Mouse (Mus musculus) R1 (cell line): Measurements from ENCODE around the gene Notum.
"Not testable (repeated sequence)": the region's sequence is repeated elsewhere in the genome, so short reads cannot be mapped to it uniquely, and the experiment has no call there.

ENCODE experiments used
- DNase-seq: peaks from one replicate; pipeline ENCODE4 v3.0.0-alpha.2; 2018; ENCODE audit warnings: low read depth, low spot score

Notum gene

DNA sequence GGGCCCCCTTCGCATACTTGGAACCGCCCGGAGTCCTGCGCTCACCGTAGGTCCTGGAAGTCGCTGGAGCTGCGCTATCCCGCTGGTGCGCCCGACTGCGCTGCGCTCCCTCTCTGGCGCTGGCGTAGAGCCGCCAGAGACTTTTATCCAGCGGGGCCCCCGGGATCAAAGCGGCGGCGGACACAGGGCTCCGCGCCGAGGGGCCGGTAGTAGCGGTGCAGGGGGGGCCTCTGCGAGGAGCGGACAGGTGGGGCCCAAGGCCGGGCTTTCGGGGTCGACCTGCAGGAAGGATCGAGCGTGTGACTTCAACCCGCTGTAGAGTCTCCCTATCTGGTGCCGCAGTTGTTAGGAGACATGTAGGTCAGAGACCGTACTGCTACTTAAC lies at the start of gene Notum:
TSS of gene Notum (minus strand) at position 100 of the 385 bp plus-strand sequence.
- DNase-seq, result peak; percentile 60

DNA sequence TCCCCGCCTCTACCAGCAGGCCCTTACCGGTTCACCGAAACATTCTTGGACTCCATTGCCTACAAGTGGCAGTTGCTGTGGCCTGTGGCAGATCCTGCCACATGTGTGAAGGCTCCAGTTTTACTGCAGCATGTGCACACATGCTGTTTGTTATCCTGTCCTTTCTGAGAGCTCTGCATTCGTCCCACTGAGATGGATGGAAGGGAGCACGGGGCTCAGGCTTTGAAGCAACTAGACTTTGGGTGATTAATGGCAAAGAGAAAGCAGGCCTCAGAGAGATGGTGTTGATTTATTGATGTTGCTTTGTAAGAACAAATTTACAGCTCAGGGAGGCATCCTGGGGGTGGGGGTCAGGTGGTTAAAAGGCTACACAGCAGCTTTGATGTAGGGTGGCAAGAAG lies 49.7 kb upstream of the Notum start:
- DNase-seq, result no peak

DNA sequence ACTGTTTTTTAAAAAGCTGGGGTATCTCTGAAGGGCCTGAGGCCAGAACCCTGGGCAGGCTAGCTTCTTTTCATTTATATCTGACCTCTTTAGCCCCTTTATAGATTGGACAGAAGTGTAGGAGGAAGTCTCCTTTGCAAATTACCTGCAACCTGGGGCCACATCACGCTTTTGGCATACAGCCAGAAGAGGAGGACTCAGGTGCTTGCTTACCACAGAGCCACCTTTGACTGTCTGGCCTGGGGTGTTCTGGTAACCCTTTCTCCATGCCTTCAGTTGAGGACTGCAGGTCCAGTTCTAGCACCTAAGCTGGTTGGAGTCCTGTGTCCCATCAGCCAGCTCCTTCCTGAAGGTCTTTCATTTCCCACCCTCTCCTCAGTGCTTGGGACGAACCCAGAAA lies 48.6 kb upstream of the Notum start:
- DNase-seq, result no peak

DNA sequence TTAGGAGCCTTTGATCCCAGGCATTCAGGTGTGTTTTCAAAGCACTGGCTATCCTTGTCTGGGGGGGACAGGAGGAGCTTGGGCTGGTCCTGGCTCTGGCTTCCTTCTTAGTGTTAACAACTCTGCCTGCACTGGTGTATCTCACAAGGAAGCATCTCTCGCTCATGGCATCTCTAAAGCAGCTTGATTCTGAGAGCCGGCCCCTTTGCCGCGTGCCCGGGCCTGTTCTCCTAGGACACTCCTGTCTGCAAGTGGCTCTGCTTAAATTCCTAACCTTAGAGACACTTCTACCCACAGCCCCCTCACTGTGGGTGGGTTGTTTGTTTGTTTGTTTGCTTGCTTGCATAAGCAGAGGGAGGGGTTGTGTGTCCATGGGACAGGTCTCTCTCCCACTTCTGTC lies 47.0 kb upstream of the Notum start:
- no peak for DNase-seq

DNA sequence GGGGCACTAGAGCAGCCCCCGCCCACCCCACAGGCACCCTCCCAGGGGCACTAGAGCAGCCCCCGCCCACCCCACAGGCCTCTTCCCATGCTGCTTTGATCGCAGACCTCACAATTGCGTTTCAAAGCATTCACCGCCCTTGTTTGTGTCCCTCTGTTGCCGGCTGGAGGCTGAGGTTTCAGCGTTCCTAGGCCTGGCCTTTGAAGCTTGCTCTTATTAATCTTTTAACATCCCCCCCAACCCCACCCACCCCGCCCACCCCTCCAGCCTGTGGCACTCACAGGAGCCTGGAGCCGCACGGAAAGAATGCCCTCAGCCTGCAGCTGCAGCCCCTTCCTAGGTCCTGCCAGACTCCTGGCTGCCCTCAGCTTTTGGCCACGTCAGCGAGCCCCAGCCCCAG lies 46.2 kb upstream of the Notum start:
- no peak for DNase-seq

DNA sequence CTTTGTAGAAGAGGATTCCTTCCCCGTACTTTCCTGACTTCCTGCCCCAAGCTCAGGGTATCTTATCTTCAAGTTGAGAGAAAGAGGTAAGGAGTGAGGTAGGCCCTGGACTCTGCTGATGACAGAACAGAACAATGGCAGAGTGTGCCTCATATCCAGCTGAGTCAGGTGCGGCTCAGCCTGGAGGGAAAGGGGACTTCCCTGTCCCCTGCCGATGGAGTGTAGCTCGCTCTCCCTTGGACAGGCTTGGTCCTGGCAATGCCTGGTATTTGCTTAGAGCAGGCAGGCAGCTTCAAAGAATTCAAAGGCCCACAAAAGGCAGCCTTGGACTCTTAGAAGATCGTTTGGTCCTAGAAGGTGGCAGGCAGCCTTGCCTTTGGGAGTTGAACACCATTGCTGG lies 45.1 kb upstream of the Notum start:
- DNase-seq, result no peak

DNA sequence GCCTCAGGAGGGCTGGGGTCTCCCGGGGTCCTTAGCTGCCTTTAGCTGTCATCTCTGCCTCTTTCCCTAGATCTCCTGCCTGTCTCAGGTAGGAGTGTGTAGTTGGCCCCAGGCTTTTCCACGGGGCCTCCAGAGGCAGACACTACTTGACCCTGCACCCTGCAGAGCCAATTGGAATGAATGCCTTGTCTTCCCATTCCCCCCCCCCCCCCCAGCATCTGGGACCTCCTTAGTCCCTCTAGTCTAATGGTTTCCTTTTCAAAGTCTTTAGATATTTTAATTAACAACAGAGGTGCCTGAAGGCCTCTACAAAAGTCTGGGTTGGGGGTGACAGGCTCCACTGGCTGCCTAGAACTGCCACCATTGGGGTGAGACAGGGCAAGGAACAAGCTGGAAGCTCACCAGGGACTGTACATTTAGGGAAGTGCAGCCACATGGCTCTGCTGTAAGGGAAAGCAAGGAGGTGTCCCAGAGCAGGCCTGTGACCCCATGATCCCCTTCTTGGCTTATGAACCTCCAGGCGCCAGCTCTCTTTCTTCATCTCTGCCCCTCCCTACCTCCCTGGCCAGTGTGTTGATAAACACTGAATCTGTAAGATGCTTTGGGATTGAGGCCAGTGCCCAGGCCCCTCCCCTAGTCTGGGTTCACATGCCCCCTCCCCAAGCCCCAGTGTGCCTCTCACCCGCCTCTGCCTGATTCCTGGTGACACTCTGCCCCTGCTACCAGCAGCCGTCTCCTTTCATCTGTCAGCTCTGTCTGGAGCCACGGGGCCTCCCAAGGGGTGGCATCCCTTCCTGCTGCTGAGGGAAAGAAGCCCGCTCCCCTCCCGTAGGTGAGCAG lies 43.7 kb upstream of the Notum start:
- DNase-seq, result peak; percentile 59

DNA sequence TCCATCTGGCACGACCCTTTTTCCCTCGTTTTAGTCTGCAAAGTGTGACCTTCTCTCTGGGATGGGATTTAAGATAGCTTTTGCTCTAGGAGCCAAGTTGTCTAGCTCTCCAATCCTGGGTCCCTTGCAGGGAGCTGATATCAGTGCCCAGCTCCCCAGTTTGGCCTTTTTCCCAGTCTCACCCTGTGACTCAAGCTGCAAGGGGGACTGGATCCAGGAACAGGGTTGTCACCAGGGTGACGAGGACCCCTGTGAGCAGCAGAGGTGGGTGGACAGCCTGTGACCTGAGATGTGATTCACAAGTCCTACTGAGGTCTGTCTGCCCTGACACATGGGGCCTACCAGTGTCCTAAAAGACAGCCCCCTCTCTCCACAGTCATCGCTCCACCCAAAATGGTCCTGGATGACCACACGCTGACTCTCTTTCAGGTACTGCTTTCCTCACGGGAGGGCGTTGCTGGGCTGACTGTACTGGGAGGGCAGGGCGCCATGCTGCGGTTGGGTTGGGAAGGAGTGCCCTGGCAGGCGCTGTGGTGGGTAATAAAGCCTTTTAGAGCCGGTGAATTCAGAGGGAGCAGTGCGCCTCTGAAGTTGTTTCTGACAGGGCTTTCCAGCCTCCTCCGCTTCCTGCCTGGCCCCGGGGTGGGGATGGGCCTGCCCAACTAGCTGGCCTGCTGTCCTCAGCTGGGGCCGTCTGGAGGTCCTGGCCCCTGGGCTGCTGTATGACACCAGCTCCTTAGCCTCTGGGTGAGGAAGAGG lies 42.9 kb upstream of the Notum start:
- no peak for DNase-seq

DNA sequence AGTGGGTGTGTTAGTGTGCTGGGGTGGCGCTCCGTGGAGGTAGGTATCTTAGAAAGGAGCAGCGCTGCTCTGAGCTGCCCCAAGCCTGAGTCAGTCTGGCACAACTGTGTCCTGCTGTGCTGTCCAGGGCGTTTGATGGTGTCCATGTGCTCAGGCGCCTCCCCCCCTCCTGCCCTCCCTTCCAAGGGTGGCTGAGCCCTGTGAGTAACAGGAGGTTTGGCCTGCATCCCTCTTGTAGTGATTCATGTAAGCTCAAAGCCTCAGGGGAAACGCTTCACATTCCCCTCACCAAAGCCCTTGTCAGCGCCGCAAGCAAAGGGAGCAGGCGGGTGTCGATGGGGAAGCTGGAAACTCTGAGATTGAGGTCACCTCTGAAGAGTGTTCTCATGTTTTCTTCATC lies 36.8 kb upstream of the Notum start:
- DNase-seq, result no peak

DNA sequence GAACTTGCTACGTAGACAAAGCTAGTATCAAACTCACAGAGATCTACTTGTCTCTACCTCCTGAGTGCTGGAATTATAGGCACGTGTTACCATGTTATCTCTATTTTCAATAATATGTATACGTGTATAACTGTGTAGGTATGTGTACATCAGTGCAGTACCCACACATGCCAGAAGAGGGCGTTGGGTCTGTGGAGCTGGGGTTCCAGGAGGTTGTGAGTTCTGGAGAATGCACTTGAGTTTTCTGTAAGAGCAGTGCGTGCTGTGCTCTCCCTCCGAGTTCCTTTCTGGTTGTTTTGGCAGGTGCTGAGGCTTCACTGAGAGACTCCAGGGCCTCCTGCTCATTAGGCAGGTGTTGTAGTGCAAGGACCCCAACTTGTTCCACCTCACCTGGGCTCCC lies 35.6 kb upstream of the Notum start:
- peak; percentile 78 for DNase-seq

DNA sequence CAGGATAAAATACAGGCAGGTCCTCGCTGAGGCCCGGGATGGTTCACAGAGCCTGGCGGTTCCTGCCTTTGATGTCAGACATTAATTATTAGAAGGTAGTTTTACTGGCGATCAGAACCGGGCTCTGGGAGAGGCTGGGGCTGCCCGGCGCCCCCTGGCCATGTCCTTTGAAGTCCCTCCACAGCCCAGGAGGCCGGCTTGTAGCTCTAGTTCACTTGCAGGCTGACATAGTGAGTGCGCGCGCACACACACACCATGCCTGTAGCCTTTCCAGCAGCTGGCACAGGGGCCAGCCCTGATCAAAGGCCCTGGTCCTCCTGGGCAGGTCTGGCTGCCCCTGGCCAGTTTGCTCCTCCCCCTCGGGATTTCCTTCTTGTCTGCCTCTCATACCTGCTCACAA lies 34.7 kb upstream of the Notum start:
- DNase-seq, result no peak

DNA sequence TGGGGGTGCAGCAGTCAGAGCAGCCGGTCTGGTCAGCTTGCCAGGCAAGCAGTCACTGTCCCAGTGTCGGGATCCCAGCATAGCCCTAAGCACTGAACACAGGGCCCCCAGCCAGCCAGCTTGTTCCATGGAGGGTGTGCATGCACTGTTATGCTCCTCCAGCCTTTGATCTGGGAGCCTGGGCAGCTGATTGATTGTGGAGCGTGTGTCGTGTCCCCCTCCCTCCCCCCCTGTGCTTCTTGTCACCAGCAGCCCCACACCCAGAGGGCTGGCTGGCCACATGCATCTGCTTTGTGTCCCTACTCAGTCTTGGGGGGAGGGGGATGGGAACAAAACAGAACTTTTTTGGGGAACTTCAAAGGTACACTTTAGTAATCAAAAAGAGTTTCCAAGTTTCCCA lies 34.2 kb upstream of the Notum start:
- no peak for DNase-seq

DNA sequence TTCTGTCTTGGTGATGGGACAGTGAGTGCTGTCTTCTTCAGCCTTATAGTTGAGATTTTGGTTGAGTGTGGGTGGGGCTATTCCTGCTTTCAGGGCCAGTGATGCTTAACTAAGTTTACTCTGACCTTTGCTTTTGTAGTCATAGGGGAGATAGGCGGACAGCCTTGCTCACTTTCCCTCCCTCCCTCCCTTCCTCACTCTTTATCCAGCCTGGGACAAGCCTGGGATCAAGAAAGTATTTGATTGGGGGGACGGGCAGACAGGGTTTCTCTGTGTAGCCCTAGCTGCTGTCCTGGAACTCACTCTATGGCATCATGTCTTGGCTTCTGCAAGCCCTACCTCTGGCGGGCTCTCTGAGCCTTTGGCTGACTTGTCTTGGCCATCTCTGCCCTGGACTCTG lies 32.5 kb upstream of the Notum start:
- DNase-seq, result no peak

DNA sequence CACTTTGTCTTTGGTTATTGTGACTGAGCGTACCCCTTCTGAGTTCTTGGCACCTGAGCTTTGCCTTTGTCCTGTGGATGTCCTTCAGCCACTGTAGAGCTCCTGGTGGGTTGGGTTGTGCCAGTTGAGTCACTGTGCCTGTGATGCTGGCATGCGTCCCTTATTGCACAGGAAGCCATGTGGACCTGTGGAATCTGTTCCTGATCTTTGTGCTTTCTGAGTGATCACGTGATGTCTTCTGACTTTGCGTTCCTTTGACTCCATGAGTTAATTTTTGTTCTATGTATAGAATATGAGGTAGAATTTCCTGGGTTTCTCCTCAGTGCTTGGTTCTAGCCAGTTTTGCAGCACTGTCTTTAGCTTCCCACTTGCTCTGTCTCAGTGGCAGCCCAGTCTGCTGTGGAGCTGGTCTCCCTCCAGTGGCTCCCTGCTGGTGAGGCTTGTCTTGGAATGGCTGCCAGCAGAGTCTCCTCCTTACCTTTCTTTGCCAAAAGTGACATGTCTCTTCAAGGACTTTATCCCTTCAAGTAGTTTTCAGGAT lies 31.6 kb upstream of the Notum start:
- no peak for DNase-seq

DNA sequence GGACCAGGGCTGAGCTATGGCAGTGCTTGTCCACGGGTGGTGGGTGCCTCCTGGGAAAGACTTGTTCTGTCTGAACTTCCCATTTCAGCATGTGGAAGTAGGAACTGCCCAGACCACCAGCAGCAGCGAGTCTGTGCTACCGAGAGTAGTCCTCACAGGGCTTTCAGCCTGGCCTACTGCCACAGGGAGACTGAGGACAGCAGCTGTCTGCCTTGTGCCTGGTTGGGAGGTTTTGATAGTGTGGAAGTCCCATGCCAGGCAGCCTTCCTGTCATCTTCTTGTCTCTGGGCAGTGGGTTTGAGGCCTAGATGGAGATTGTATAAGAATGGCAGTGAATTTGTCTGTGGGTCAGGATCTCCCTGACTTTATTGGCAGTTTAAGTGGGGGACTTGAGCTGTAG lies 28.4 kb upstream of the Notum start:
- no peak for DNase-seq

DNA sequence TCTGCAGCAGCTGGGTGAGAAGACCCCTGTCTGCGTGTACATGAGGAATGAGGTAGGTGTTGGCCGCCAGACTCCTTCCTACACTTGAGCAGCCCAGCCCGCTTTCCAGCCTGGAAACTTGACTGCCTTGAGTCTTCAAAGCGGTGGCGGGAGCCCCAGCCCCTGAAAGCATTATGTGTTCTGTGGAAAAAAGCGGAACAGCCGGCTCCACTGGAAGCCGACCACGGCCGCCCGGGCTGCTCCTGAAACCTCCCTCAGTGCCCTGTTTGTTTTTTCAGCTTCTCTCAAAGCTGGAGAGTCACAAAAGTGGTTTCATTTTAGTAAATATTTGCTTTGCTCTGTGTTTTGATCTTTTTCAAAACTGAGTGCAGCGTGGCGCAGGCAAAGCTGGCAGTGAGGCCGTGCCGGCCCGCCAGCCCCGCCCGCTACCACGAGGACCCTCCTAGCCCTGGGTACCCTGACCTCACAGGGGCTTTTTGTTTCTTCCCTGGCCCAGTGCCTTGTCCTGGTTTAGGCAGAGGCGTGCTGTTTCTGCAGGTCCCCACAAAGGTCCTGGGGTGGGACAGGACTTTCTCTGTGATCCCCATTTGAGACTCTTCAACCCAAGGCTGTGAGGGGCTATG lies 25.8 kb upstream of the Notum start:
- no peak for DNase-seq

DNA sequence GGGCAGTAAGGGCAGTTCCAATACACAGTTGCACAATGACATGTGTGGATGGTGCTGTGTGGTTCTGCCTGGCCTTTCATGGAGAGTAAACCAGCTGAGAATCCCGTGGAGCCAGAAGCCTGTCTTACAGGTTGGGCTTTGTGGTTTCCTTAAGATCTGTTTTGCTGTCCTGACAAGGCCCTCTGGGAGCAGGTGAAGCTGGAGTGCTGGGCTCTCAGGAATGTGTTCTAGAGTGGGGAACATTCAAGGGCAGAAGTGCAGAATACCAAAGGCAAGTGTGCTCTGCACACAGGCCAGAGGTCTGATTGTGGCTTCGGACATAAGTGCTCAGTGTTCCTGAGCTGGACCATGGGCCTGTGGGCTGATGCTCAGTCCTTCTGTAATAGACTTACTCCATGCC lies 23.7 kb upstream of the Notum start:
- no peak for DNase-seq

DNA sequence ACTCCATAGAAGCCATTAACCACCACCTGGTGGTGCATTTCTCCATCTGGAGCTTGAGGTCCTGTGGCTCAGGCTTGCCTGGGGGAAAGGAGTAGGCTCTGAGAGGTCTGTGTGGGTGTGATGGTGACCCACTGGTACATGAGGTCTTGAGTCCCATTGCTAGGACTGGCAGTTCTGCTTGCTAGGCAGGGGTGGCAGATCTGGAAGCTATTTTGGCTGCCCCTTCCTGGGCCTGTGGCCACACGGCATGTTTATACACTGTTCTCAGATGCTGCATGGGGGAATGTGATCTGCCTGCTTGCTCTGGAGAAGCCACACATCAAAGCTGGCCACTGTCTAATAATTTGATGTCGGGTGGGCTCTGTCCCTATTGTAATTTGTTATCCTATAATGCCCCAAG lies 23.1 kb upstream of the Notum start:
- no peak for DNase-seq

DNA sequence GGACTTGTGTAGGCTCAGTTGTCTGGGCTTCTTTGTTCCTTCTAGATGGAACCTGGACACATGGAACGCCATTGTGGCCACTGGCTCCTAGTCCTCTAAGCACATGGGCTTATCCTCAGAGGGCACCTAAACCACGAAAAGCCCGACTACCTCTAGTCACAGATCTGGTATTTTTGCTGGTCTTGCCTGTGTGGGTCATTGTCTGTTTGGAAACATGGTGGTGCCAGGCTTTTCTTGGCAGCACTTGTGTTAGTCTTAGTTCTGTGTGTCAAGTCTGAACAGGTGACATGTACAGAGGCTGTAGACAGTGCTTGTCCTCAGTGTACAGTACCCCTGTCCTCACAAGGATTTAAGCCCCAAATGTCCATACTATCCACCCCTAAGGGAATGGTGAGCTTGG lies 22.6 kb upstream of the Notum start:
- no peak for DNase-seq

DNA sequence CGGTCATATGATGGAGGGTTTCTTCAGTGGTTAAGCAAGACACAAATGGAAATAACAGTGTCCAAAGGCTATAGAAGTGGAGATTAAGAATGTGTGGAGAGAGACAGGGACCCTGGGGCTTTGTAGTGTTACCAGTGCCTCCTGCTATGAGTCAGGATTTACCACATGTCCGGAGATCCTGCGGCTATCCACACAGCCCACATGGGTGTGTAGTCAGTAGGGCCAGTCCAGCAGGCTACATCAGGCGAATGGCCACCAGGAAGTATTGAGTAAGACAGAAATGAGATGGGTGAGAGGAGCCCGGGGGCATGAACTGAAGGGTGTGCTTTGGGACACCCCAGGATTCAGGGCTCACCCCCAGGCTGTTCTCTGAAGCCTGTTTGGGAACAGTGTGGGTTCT lies 21.7 kb upstream of the Notum start:
- no peak for DNase-seq

DNA sequence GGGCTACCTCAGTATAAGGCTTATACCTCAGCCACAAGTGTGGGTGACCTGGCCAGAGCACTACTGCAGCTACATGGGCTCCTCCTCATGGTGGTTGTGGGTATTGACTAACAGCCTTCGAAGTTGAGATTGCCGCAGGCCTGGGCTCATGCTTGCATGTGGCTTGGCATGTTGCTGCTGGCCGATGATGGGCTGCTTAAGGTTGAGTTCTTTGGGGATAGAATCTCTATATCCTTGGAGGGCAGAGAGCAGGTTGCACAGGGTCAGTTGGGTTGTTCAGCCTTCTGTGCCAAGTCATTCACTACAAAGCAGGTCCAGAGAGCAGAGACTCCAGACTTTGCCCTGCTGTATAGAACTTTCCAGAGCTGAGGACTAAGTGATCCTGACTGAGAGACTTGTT lies 18.9 kb upstream of the Notum start:
- DNase-seq, result peak; percentile 70

DNA sequence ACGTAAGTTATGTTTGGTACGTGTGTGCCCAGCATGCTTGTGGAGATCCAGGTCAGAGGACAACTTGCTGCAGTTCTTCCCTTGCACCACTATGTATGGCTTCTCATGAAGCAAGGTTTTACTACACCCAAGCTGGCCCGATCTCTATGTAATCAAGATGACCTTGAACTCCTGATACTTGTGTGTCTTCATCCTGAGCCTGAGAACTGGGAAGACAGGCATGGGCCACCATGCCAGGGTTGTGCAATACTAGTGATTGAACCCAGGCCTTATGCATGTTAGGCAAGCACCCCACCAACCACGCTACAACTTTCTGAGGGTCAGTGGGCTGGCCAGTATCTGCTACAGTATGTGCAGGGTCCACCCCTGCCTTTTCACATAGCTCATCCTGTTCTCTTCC lies 16.0 kb upstream of the Notum start:
- no peak for DNase-seq

DNA sequence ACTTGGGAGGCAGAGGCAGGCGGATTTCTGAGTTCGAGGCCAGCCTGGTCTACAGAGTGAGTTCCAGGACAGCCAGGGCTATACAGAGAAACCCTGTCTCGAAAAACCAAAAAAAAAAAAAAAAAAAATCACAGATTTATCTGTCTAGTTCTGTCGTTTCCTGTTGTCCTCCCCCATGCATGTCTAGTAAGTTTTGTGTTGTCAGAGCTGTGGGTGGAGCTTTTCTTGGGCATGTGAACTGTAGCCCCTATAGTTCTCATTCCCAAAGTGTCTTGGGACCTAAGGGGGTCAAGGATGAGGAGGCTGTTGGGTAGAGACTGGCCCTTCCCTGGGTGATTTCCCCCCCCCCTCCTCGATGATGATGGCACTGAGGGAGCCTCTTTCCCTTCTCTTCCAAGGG lies 14.9 kb upstream of the Notum start:
- DNase-seq, result not testable (repeated sequence)
